Mouse (Mus musculus) hindbrain, embryonic 15.5 days (tissue): ENCODE results near the gene Ccdc146. TPM values are rescaled to one million over a fixed set of nuclear protein-coding genes. Genes with fewer than 3 reads are reported as not detected.
"Not testable (repeated sequence)": the region's sequence is repeated elsewhere in the genome, so short reads cannot be mapped to it uniquely, and the experiment has no call there.

Source experiments
- ATAC-seq: fragments of 200-750 bp; cut with Nextera tagmentation; 2 replicates; pipeline ENCODE4 v1.8.0; 2017; ENCODE audit warnings: low read depth, moderate number of reproducible peaks, moderate TSS enrichment; ENCODE audit not compliant: low FRiP score
- H3K27ac ChIP-seq: fragments of 300-500 bp; sonication (generic); replicated peaks from 2 replicates; pipeline ENCODE4 v1.5.1; 2015; ENCODE audit warnings: mild to moderate bottlenecking, inconsistent platforms
- H3K27me3 ChIP-seq: fragments of 300-500 bp; sonication (generic); 2 replicates; pipeline ENCODE4 v1.6.1; 2015; ENCODE audit warnings: control low read depth, inconsistent platforms
- H3K36me3 ChIP-seq: fragments of 300-500 bp; sonication (generic); 2 replicates; pipeline ENCODE4 v1.6.1; 2015; ENCODE audit warnings: control low read depth, inconsistent platforms
- H3K4me1 ChIP-seq: fragments of 300-500 bp; sonication (generic); replicated peaks from 2 replicates; pipeline ENCODE4 v1.6.1; 2015; ENCODE audit warnings: control low read depth, inconsistent platforms
- H3K4me2 ChIP-seq: fragments of 300-500 bp; sonication (generic); 2 replicates; pipeline ENCODE4 v1.6.1; 2015; ENCODE audit warnings: moderate library complexity, mild to moderate bottlenecking, inconsistent platforms
- H3K4me3 ChIP-seq: fragments of 300-500 bp; sonication (generic); 2 replicates; pipeline ENCODE4 v1.5.1; 2015; ENCODE audit warnings: mild to moderate bottlenecking, inconsistent platforms
- H3K9ac ChIP-seq: fragments of 300-500 bp; sonication (generic); 2 replicates; pipeline ENCODE4 v1.6.1; 2015; ENCODE audit warnings: inconsistent platforms
- H3K9me3 ChIP-seq: fragments of 300-500 bp; sonication (generic); 2 replicates; pipeline ENCODE4 v1.6.1; 2016; ENCODE audit warnings: control low read depth, inconsistent platforms
- WGBS: fragments of 180-500 bp; shearing (Covaris S2); methylation state at CpG from one replicate; pipeline ENCODE4 v1.1.7; 2015; 5-methylcytosine and 5-hydroxymethylcytosine counted together
- polyA plus RNA-seq: library from polyadenylated mRNA; unstranded; fragments of >200 nt; fragmentation: Nextera tagmentation; extraction: Ambion mirVana; gene quantifications from 2 replicates; pipeline ENCODE4 v1.2.1, GENCODE M21; 2015

Ccdc146 gene
- polyA plus RNA-seq, 1 experiment from 2014 or later, result 1.0 TPM

DNA sequence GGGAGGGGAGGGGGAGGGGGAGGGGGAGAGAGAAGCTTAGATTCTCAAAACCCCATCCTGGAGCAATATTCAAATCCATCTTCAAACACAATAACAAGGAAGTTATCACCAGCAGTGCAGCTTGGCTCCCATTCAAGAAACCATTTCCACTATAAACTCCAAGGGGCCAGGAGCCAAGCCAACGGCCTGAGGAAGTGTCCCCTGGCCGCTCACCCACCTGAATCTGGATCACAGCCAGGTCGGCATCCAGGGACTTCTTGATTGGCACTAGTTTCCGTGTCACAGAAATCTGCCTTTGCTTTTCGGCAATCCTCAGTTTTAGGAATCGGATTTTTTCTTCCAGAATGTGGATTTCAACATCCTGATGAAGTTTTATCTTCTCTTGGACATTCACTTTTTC lies 123.5 kb downstream of the Ccdc146 start:
- Histone ChIP-seq H3K4me1 (peaks cover 3% of the 10 kb centered on the region; the same call in 1 of the 2 replicates), H3K36me3 (no peaks in the 10 kb centered on the region), H3K9ac (no peak overlapping the region), H3K9me3 (no peaks in the 10 kb centered on the region), H3K4me2 (no peak overlapping the region), H3K27me3 (no peaks in the 10 kb centered on the region), H3K4me3 (no peak overlapping the region), H3K27ac (no peak overlapping the region)
- 60% methylated on average over 6 of the region's 6 CpGs for WGBS
- ATAC-seq, result no peak

DNA sequence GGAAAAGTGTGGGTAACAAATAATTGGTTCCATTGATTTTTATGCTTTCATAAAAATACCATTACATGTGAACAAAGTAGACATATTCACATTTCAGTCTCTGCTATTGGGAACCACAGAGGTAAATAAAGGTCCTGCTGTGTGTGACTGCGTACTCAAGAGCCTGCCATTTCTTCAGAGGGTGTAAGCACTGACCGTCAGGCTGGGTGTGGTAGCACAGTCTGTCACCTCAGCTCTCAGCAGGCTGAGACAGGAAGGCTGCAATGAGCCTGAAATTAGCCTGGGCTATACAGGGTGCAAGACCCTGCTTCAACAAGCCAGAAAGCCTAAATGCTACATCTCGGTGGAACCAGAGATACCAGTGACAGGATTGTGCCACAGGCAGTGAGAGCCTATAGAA lies 124.4 kb downstream of the Ccdc146 start:
- 89% methylated on average over 3 of the region's 3 CpGs for WGBS
- Histone ChIP-seq H3K4me2 (no peak overlapping the region), H3K36me3 (no peaks in the 10 kb centered on the region), H3K27me3 (no peaks in the 10 kb centered on the region), H3K27ac (no peak overlapping the region), H3K4me3 (no peak overlapping the region), H3K9me3 (no peaks in the 10 kb centered on the region), H3K9ac (no peak overlapping the region), H3K4me1 (peaks cover 3% of the 10 kb centered on the region; the same call in 1 of the 2 replicates)
- ATAC-seq, result no peak

DNA sequence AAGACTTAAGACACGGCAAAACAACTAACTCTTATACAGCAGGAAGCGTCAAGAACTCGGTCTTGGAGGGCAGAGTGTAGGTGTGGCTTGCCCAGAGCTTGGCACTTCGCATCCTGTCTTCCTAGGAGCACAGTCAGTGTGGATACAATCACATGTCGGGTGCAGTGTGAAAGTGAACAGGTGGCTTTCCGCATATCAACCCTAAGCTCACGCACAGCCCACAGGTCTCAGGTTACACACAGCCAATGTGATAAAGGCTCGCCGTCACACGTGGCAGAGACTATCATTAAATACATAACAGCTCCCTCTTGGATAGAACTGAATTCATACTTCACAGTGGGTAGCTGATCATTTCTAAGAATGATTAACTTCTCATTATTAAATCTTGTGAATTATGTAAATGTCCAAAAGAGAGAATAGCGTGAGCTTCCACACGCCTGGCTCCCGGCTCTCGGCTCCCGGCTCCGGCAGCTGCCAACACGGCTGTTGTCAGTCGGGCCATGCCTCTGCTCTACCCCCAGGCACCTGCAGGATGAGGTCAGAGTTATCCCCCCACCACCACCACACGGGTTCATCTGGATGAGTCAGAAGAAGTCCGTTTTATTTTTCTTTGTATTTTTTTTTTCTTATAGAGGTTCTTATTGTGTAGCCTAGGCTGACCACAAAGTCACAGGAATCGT lies 125.3 kb downstream of the Ccdc146 start:
- Histone ChIP-seq H3K27ac (no peak overlapping the region), H3K36me3 (no peaks in the 10 kb centered on the region), H3K9ac (no peak overlapping the region), H3K4me3 (no peak overlapping the region), H3K9me3 (no peaks in the 10 kb centered on the region), H3K4me2 (peak overlapping the region; percentile 26; the same call in 1 of the 2 replicates), H3K4me1 (peaks cover 3% of the 10 kb centered on the region; the same call in 1 of the 2 replicates), H3K27me3 (no peaks in the 10 kb centered on the region)
- 74% methylated on average over 21 of the region's 21 CpGs for WGBS
- ATAC-seq, result peak; percentile 61; the same call in 1 of the 2 replicates

DNA sequence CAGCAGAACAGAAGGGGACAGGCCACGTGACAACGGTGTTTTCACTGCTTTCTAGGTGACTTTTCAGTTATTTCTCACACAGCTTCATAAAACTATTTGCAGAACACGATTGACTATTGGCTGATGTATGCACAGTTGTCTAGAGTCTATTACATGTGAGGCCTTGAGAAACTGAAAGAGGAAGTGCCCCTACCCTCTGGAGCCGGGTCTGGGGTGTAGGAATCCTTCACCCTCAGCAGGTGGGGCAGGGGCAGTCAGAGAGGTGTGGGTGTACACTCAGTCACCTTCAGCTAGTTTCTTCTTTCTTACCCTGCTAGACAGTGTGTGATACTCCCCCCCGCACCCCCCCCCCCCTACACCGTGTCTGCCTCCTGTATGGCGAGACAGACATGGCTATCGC lies 128.8 kb downstream of the Ccdc146 start:
- 87% methylated on average over 8 of the region's 8 CpGs for WGBS
- no peak overlapping the region for H3K4me2 ChIP-seq
- H3K9ac ChIP-seq, result no peak overlapping the region
- H3K36me3 ChIP-seq, result no peaks in the 10 kb centered on the region
- H3K27me3 ChIP-seq, result no peaks in the 10 kb centered on the region
- ATAC-seq, result no peak
- peaks cover 3% of the 10 kb centered on the region; the same call in 1 of the 2 replicates for H3K4me1 ChIP-seq
- no peaks in the 10 kb centered on the region for H3K9me3 ChIP-seq
- H3K27ac ChIP-seq, result no peak overlapping the region
- no peak overlapping the region for H3K4me3 ChIP-seq

DNA sequence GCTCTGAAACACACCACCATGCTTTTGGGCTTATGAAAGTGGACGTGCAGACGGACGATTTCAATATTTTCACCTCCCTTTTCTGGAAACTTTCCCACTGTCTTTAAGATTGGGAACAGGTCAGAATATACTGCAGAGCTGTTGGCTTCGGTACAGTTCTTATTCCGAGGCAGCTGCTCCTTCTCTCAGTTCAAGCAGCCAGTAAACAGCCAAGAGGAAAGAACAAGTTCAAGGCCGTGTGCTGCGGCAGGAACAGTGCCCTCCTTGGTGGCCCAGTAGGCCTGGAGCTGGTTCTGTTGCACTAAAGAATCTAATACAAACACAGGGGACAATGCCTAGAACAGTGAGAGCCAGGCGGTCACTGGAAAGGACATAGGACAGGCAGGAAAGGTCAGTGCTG lies 133.9 kb downstream of the Ccdc146 start:
- H3K4me2 ChIP-seq, result no peak overlapping the region
- H3K9ac ChIP-seq, result no peak overlapping the region
- ATAC-seq, result no peak
- H3K4me1 ChIP-seq, result no peaks in the 10 kb centered on the region
- no peaks in the 10 kb centered on the region for H3K36me3 ChIP-seq
- H3K27ac ChIP-seq, result no peak overlapping the region
- 88% methylated on average over 8 of the region's 8 CpGs for WGBS
- H3K27me3 ChIP-seq, result no peaks in the 10 kb centered on the region
- H3K9me3 ChIP-seq, result no peaks in the 10 kb centered on the region
- no peak overlapping the region for H3K4me3 ChIP-seq

DNA sequence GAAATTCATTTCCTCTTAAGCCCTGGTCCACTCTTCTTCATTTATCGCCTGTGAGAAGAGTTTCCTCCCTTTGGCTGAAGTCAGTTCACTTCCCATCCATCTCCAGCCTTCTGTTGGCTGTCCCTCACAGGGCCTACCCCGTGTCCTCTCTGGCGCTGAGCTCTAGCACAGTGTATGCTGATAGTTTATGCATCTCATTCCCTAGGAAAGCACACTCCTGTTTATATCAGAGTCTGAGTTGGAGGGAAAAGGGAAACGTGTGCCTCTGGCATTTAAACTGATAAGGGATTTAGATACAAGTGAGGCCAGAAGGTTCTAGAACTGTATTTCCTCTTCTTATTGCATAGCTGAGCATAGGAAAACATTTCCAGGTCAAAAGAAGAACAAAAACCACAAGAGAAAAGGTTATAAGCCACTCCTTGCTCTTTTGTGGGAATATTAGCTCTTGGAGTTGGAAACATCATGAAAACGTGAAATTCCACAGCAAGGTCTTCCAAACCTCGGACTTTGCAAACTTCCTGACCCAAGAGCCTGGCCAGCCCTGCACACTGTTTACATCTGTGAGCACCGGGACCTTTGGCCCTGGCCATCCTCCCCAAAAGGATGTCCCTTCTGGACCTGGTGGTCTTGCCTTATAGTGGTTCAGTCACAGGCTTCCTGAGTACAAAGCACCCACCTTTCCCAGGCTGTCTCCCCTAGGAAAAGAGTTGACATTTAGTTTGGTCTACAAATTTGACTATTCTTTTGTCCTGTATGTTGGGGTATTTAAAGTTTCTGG lies 135.6 kb downstream of the Ccdc146 start:
- no peak for ATAC-seq
- H3K36me3 ChIP-seq, result no peaks in the 10 kb centered on the region
- no peak overlapping the region for H3K27ac ChIP-seq
- H3K4me1 ChIP-seq, result no peaks in the 10 kb centered on the region
- 84% methylated on average over 7 of the region's 7 CpGs for WGBS
- no peaks in the 10 kb centered on the region for H3K9me3 ChIP-seq
- no peaks in the 10 kb centered on the region for H3K27me3 ChIP-seq
- H3K4me3 ChIP-seq, result no peak overlapping the region
- no peak overlapping the region for H3K9ac ChIP-seq
- H3K4me2 ChIP-seq, result no peak overlapping the region

DNA sequence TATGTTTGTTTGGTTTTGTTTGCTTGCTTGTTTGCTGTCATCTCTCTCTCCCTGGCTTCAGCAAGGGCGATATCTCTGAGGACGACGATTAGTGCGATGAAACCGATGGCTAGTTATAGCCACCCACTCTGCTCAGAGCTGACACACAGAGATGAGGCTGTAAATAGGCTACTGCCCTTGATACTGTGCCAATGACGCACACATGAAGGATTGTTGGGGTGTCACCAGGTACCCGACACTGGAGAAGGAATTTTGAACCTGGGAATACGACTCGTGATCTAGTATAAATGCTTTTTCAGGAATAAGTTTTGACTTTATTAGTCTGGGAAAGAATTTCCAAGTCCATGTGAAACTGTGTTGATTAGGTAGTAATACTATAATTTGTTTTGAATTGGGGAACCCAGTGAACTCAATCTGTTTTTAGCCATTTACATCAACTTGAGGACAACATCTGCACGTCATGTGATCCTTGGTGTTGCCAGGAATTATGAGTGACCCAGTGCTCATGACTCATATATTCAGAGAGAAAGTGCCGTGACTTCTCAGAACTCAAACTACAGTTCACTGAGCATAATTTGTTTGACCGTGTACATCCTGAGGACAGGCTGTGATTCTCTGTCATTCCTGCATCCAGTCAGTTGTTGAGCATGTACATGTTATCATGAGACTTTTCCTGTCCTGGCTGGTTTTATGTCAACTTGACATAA lies 141.0 kb downstream of the Ccdc146 start:
- H3K9me3 ChIP-seq, result no peaks in the 10 kb centered on the region
- H3K4me1 ChIP-seq, result no peaks in the 10 kb centered on the region
- no peak overlapping the region for H3K4me3 ChIP-seq
- WGBS, result 93% methylated on average over 12 of the region's 12 CpGs
- no peaks in the 10 kb centered on the region for H3K27me3 ChIP-seq
- no peak overlapping the region for H3K4me2 ChIP-seq
- no peak for ATAC-seq
- no peak overlapping the region for H3K9ac ChIP-seq
- H3K27ac ChIP-seq, result no peak overlapping the region
- no peaks in the 10 kb centered on the region for H3K36me3 ChIP-seq

DNA sequence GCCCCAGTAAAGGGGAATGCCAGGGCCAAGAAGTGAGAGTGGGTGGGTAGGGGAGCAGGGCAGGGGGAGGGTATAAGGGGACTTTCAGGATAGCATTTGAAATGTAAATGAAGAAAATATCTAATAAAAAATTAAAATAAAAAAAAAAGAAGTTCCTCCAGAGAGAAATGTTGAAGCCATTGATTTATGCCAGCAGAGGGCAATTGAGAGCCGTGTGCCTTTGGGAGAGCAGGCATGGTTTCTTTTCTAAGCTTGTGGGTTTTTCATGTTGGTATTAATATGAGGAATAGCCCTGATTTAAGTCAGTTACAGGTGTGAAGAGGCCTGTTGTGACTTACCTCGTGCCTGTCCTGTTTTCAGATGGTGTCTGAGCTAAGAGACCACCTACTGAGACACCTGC lies 146.8 kb downstream of the Ccdc146 start:
- H3K4me3 ChIP-seq, H3K4me2 ChIP-seq, ATAC-seq, H3K27me3 ChIP-seq, H3K36me3 ChIP-seq, H3K9me3 ChIP-seq, H3K27ac ChIP-seq, H3K4me1 ChIP-seq, H3K9ac ChIP-seq: not testable (repeated sequence)
- 59% methylated on average over 2 of the region's 2 CpGs for WGBS

DNA sequence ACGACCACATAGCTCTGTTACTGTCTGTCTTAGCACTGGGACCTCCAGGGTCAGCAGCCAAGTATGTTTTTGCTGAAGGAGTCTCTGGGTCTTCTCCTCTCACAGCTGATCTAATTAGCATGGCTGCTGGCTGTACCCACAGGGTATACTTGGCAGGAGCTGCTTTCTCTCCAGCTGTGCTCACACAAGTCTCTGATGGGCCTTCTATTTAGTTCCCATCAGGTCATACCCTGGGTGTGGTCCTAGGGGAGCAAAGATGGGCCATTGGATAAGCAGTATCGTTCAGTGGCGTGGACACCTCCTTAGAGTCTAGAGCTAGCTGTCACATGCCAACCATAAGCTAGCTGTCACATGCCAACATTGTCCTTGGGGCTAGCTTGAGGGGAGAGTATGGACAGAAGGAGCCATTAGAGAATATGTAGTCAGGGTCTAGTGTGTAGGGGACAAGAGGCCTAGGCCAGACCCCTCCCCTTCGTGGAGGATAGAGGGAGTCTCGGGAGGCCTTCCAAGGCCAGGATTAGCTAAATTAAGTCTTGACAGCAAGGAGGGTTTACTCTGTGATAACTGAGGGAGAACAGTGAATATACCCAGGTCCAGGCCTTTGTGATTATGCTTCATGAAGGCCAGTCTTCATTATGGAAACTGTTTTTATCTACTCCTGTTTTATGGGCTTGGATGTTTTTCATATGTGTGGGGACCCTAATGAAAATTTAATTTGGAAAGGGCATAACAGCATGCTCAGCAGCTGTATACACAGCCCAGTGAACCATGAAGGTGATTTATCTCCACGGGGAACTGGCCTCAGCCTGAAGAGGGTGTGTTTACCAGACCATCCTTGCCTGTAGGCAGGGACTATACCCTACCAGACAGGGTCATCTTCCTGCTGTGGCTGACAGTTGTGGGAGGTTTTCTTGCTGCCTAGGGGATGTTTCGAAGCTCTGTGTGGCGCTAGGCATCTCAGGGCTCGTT lies 152.8 kb downstream of the Ccdc146 start:
- Histone ChIP-seq H3K4me2 (no peak overlapping the region), H3K9me3 (no peaks in the 10 kb centered on the region), H3K4me1 (0 out of 2 replicates have a peak, but pooled peaks cover 3% of the 10 kb centered on the region), H3K4me3 (no peak overlapping the region), H3K27ac (no peak overlapping the region), H3K36me3 (no peaks in the 10 kb centered on the region), H3K27me3 (no peaks in the 10 kb centered on the region), H3K9ac (no peak overlapping the region)
- WGBS, result 48% methylated on average over 9 of the region's 9 CpGs
- no peak; the same call in 1 of the 2 replicates for ATAC-seq

DNA sequence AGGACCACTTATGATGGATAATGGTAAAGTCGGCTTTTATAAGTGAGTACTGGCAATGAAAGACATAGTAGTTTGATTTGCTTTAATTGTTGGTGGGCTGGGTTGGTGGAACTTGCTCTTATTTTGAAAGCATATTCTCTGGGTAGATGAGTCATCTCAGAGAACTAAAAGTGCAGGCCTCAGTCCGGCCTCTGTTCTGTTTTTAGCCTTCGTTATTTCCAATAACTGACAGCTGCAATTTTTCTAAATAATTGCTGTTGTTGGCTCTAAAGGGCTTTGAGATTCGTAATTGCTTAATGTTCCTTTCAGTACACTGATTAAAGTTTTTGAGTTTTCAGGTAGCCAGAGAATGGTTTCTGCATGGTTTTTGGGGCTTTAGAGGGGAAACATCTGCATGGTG lies 153.7 kb downstream of the Ccdc146 start:
- 87% methylated on average over 4 of the region's 4 CpGs for WGBS
- H3K27me3 ChIP-seq, result no peaks in the 10 kb centered on the region
- H3K4me2 ChIP-seq, result no peak overlapping the region
- no peak overlapping the region for H3K27ac ChIP-seq
- ATAC-seq, result no peak
- no peak overlapping the region for H3K4me3 ChIP-seq
- H3K36me3 ChIP-seq, result no peaks in the 10 kb centered on the region
- H3K9me3 ChIP-seq, result no peaks in the 10 kb centered on the region
- 0 out of 2 replicates have a peak, but pooled peaks cover 3% of the 10 kb centered on the region for H3K4me1 ChIP-seq
- no peak overlapping the region for H3K9ac ChIP-seq

DNA sequence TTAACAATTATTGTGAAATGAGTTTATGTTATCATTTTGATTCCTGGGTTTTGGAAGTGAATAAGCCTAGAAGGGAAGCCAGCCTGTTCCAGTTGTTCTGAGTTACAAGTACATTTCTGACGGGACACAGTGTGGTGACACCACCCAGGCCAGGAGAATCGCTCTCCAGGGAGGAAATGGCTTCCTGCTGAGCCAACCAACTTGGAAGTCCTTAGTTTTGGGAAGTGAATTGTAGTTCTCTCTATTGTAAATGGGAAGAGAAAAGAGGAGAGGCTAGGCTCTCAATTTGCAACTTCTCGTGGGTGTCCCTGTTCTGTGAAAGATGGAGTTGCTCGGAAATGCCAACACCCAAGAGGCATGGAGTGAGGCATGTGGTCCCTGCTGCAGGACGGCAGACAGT lies 155.0 kb downstream of the Ccdc146 start:
- 84% methylated on average over 5 of the region's 5 CpGs for WGBS
- Histone ChIP-seq H3K36me3 (no peaks in the 10 kb centered on the region), H3K27ac (no peak overlapping the region), H3K4me3 (no peak overlapping the region), H3K4me1 (0 out of 2 replicates have a peak, but pooled peaks cover 3% of the 10 kb centered on the region), H3K9ac (no peak overlapping the region), H3K27me3 (no peaks in the 10 kb centered on the region), H3K9me3 (no peaks in the 10 kb centered on the region), H3K4me2 (no peak overlapping the region)
- no peak for ATAC-seq
